Comparison of ENCODE assay signal across 15 mouse cellular contexts in the genomic region with DNA sequence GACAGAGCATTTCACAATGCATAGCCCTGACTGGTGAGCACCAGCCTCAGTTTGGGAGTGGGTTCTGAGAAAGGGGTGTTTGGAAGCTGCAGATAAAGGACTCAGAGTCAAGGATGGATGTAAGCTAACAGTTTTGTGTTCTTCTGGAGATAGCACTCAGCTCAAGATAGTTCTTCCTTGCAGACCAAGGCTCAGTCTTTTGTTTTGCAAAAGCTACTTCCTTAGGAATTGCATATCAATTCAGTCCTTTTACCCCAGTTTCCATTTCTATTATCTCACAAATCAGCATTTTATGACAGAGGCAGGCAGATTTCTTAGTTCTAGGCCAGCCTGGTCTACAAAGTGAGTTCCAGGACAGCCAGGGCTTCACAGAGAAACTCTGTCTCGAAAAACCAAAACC.
"Had no signal": no experiment of that assay in that cellular context is flagged by ENCODE, and none has a peak within 500 bp of the region (broad histone marks: within the 10 kb centered on the region; RNA-seq: fewer than 3 reads in every experiment).

No protein-coding gene starts in this region.

- H3K9ac ChIP-seq: lung, embryonic 14.5 days; midbrain, embryonic 12.5 days; neural tube, embryonic 12.5 days; stomach, embryonic 15.5 days had no signal

- H3K4me3 ChIP-seq: midbrain, embryonic 10.5 days; midbrain, embryonic 12.5 days; neural tube, embryonic 12.5 days; stomach, embryonic 15.5 days had no signal

- H3K4me2 ChIP-seq: lung, embryonic 14.5 days; midbrain, embryonic 12.5 days; neural tube, embryonic 12.5 days; stomach, embryonic 15.5 days had no signal

- H3K9me3 ChIP-seq: midbrain, embryonic 10.5 days; midbrain, embryonic 12.5 days; neural tube, embryonic 12.5 days; stomach, embryonic 15.5 days had no signal

- DNase-seq: lung, adult 18-20 months; lung, embryonic 14.5 days; lung, postnatal 10 days; lung, postnatal 4 days; midbrain, embryonic 14.5 days; right cerebral cortex, postnatal 14 days; thymus, adult 2 months; thymus, postnatal 25 days; thymus, postnatal 4 days had no signal

- H3K36me3 ChIP-seq: midbrain, embryonic 10.5 days; midbrain, embryonic 12.5 days; neural tube, embryonic 12.5 days; stomach, embryonic 15.5 days had no signal

- ATAC-seq: midbrain, embryonic 16.5 days had no signal

- H3K27me3 ChIP-seq: midbrain, embryonic 12.5 days; neural tube, embryonic 12.5 days; stomach, embryonic 15.5 days had no signal

- H3K27ac ChIP-seq: midbrain, embryonic 10.5 days; midbrain, embryonic 12.5 days; neural tube, embryonic 12.5 days; stomach, embryonic 15.5 days; stomach, postnatal 0 days had no signal

- H3K4me1 ChIP-seq: midbrain, embryonic 10.5 days; midbrain, embryonic 12.5 days; neural tube, embryonic 12.5 days; stomach, embryonic 15.5 days had no signal
